In genomic region chr16:74637638-74638037, GRCm38 (mm10) we compare ENCODE assay signal across 31 mouse cellular contexts.
"Had no signal": no experiment of that assay in that cellular context is flagged by ENCODE, and none has a peak within 500 bp of the region (broad histone marks: within the 10 kb centered on the region; RNA-seq: fewer than 3 reads in every experiment).

No protein-coding gene starts in this region.

- H3K4me1 ChIP-seq: limb, embryonic 10.5 days; limb, embryonic 12.5 days; limb, embryonic 13.5 days; limb, embryonic 15.5 days; liver, embryonic 12.5 days; liver, embryonic 13.5 days; liver, embryonic 15.5 days; lung, embryonic 15.5 days; megakaryocyte, embryonic 14.5 days; midbrain, embryonic 10.5 days; midbrain, embryonic 12.5 days; midbrain, embryonic 13.5 days; midbrain, embryonic 15.5 days had no signal

- H3K27ac ChIP-seq: limb, embryonic 10.5 days; limb, embryonic 12.5 days; limb, embryonic 13.5 days; limb, embryonic 15.5 days; liver, embryonic 12.5 days; liver, embryonic 13.5 days; liver, embryonic 14.5 days; liver, embryonic 15.5 days; lung, embryonic 15.5 days; macrophage; midbrain, embryonic 10.5 days; midbrain, embryonic 12.5 days; midbrain, embryonic 13.5 days; midbrain, embryonic 15.5 days had no signal

- H3K9ac ChIP-seq: limb, embryonic 12.5 days; limb, embryonic 13.5 days; limb, embryonic 15.5 days; liver, embryonic 12.5 days; liver, embryonic 13.5 days; liver, embryonic 14.5 days; liver, embryonic 15.5 days; liver, postnatal 0 days; lung, embryonic 14.5 days; lung, embryonic 15.5 days; midbrain, embryonic 12.5 days; midbrain, embryonic 13.5 days; midbrain, embryonic 15.5 days had no signal

- H3K4me2 ChIP-seq: limb, embryonic 12.5 days; limb, embryonic 13.5 days; limb, embryonic 15.5 days; liver, embryonic 11.5 days; liver, embryonic 12.5 days; liver, embryonic 13.5 days; liver, embryonic 15.5 days; lung, embryonic 14.5 days; lung, embryonic 15.5 days; midbrain, embryonic 11.5 days; midbrain, embryonic 12.5 days; midbrain, embryonic 13.5 days; midbrain, embryonic 15.5 days had no signal

- DNase-seq: left cerebral cortex, postnatal 4 days; liver; liver, embryonic 13.5 days; liver, postnatal 0 days; lung, adult 18-20 months; lung, adult 2 months; lung, embryonic 14.5 days; lung, postnatal 10 days; lung, postnatal 14 days; lung, postnatal 36 days; lung, postnatal 4 days; midbrain, embryonic 14.5 days had no signal

- H3K9me3 ChIP-seq: limb, embryonic 10.5 days; limb, embryonic 12.5 days; limb, embryonic 13.5 days; limb, embryonic 15.5 days; liver, embryonic 12.5 days; liver, embryonic 13.5 days; liver, embryonic 15.5 days; lung, embryonic 15.5 days; megakaryocyte, embryonic 14.5 days; midbrain, embryonic 10.5 days; midbrain, embryonic 12.5 days; midbrain, embryonic 13.5 days; midbrain, embryonic 15.5 days had no signal

- H3K4me3 ChIP-seq: limb, embryonic 10.5 days; limb, embryonic 12.5 days; limb, embryonic 13.5 days; limb, embryonic 15.5 days; liver, embryonic 12.5 days; liver, embryonic 13.5 days; liver, embryonic 15.5 days; lung, embryonic 15.5 days; megakaryocyte, embryonic 14.5 days; midbrain, embryonic 10.5 days; midbrain, embryonic 12.5 days; midbrain, embryonic 13.5 days; midbrain, embryonic 15.5 days; myocyte had no signal

- H3K27me3 ChIP-seq: limb, embryonic 12.5 days; limb, embryonic 13.5 days; limb, embryonic 15.5 days; liver, embryonic 12.5 days; liver, embryonic 13.5 days; liver, embryonic 15.5 days; lung, embryonic 15.5 days; megakaryocyte, embryonic 14.5 days; midbrain, embryonic 12.5 days; midbrain, embryonic 13.5 days; midbrain, embryonic 15.5 days had no signal

- ATAC-seq: liver, embryonic 12.5 days; liver, postnatal 0 days; lung, postnatal 0 days; midbrain, embryonic 13.5 days; midbrain, embryonic 15.5 days; midbrain, embryonic 16.5 days had no signal

- H3K36me3 ChIP-seq: limb, embryonic 10.5 days; limb, embryonic 12.5 days; limb, embryonic 13.5 days; limb, embryonic 15.5 days; liver, embryonic 12.5 days; liver, embryonic 13.5 days; liver, embryonic 15.5 days; lung, embryonic 15.5 days; midbrain, embryonic 10.5 days; midbrain, embryonic 12.5 days; midbrain, embryonic 13.5 days; midbrain, embryonic 15.5 days had no signal
